Mouse (Mus musculus) kidney, adult 9 months (tissue): ENCODE results near the gene Rnf150.

ENCODE experiments used
- DNase-seq: peaks from one replicate; pipeline ENCODE4 v3.0.0; 2022

The Rnf150 gene

GRCm38 (mm10) chr8:83032800-83033199, 169.6 kb downstream of the Rnf150 start:
- no peak for DNase-seq

GRCm38 (mm10) chr8:83035141-83035540, 172.0 kb downstream of the Rnf150 start:
- DNase-seq: no peak

GRCm38 (mm10) chr8:83036521-83037166, 173.5 kb downstream of the Rnf150 start:
- no peak for DNase-seq

GRCm38 (mm10) chr8:83037321-83037720, 174.2 kb downstream of the Rnf150 start:
- no peak for DNase-seq

GRCm38 (mm10) chr8:83038575-83038974, 175.4 kb downstream of the Rnf150 start:
- no peak for DNase-seq

GRCm38 (mm10) chr8:83041440-83041839, 178.3 kb downstream of the Rnf150 start:
- DNase-seq: no peak

- DNase-seq: no peak
These were observed 183.8 kb downstream of the Rnf150 start for GRCm38 (mm10) chr8:83046912-83047311.

GRCm38 (mm10) chr8:83048527-83048926, 185.4 kb downstream of the Rnf150 start:
- DNase-seq: no peak

GRCm38 (mm10) chr8:83049171-83049601, 186.0 kb downstream of the Rnf150 start:
- no peak for DNase-seq

GRCm38 (mm10) chr8:83049616-83050015, 186.5 kb downstream of the Rnf150 start:
- no peak for DNase-seq

GRCm38 (mm10) chr8:83052896-83053295, 189.7 kb downstream of the Rnf150 start:
- DNase-seq: no peak

- DNase-seq: no peak
These were observed 191.6 kb downstream of the Rnf150 start for GRCm38 (mm10) chr8:83054801-83055200.

GRCm38 (mm10) chr8:83058951-83059350, 195.8 kb downstream of the Rnf150 start:
- no peak for DNase-seq

GRCm38 (mm10) chr8:83060076-83060475, 196.9 kb downstream of the Rnf150 start:
- DNase-seq: no peak

- no peak for DNase-seq
These were observed 198.1 kb downstream of the Rnf150 start for GRCm38 (mm10) chr8:83061257-83061656.

- DNase-seq: no peak
These were observed 198.7 kb downstream of the Rnf150 start for GRCm38 (mm10) chr8:83061873-83062272.

- no peak for DNase-seq
These were observed 199.1 kb downstream of the Rnf150 start for GRCm38 (mm10) chr8:83062276-83062675.

- DNase-seq: no peak
These were observed 200.9 kb downstream of the Rnf150 start for GRCm38 (mm10) chr8:83064096-83064495.

GRCm38 (mm10) chr8:83066076-83066475, 202.9 kb downstream of the Rnf150 start:
- no peak for DNase-seq

GRCm38 (mm10) chr8:83066846-83067245, 203.7 kb downstream of the Rnf150 start:
- no peak for DNase-seq

- no peak for DNase-seq
These were observed 204.8 kb downstream of the Rnf150 start for GRCm38 (mm10) chr8:83067906-83068305.

- no peak for DNase-seq
These were observed 211.1 kb downstream of the Rnf150 start for GRCm38 (mm10) chr8:83074248-83074647.

GRCm38 (mm10) chr8:83076621-83077020, 213.5 kb downstream of the Rnf150 start:
- no peak for DNase-seq

GRCm38 (mm10) chr8:83077329-83077728, 214.2 kb downstream of the Rnf150 start:
- DNase-seq: no peak
